Mouse (Mus musculus) liver, embryonic 14 days (tissue): ENCODE results near the gene Stmnd1. TPM values are rescaled to one million over a fixed set of nuclear protein-coding genes. Genes with fewer than 3 reads are reported as not detected.

Experiments used
- polyA plus RNA-seq: library from polyadenylated mRNA; depleted of rRNA; stranded (reverse); fragments of >200 nt; gene quantifications from 2 replicates; pipeline ENCODE4 v1.2.3, GENCODE M21; 2012; rRNA removed

Gene Stmnd1
- polyA plus RNA-seq = not detected in 2 replicates

GRCm38 (mm10) chr13:46273453-46274110 is at the start of gene Stmnd1:
Stmnd1 (plus strand) TSS chr13:46273721.

Other genes starting within 250 kb of the Stmnd1 start
- 0.02 and 0.45 TPM in 2 replicates for gene Rbm24, start 144.7 kb downstream of the Stmnd1 start, polyA plus RNA-seq
- gene Cap2, start 228.1 kb downstream of the Stmnd1 start, polyA plus RNA-seq = 0.69 and 1.2 TPM in 2 replicates